Mouse (Mus musculus) frontal cortex, adult (tissue): ENCODE data around the gene Rhbdf1.

Experiments
- ATAC-seq: cut with Nextera tagmentation; 2 replicates; pipeline ENCODE4 v1.9.2; 2017; ENCODE audit warnings: mild to moderate bottlenecking, moderate library complexity, mixed read lengths; ENCODE audit not compliant: low TSS enrichment

The Rhbdf1 gene

DNA sequence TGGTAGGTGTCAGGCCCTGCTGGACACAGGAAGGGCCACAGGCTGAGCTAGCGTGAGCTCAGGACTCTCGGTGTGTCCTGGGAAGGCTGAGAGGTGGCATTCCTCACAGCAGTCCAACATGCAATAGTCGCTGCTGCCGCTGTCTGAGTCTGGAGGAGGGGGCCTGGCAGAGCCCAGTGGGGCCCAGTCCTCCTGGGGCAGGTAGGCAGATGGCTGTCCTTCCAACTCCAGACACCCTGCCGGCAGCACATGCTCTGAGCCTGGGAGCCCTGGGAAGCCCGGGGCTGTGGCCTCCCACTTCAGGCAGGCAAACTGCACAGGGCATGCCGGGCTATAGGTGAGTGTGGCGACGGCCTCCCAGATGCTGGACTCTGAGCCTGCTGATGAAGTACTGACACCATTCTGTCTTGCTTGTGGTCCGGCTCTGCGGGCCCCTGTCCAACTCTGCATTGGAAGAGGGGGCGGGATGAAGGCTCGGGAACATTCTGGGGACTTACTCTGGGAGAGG lies 31.4 kb downstream of the Rhbdf1 start:
- ATAC-seq, result no peak

DNA sequence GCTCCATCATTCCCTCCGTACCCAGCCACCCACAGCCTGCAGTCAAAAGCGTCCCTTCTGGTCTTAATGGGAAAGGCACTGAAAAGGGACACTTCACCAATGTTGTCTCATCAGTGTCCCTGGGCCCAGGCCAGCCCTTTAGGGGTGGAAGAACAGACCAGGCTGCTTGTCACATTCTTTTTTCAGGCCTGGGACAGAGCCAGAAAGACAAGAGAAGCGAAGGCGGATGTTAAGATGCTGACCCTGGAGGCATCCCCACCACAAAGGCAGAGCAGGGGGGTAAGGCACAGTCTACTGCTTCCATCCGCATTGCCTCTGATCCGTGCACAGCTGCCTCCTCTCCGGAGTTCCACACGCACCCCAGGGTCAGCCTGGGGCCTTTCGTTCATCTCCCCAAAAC lies 32.0 kb downstream of the Rhbdf1 start:
- no peak for ATAC-seq

DNA sequence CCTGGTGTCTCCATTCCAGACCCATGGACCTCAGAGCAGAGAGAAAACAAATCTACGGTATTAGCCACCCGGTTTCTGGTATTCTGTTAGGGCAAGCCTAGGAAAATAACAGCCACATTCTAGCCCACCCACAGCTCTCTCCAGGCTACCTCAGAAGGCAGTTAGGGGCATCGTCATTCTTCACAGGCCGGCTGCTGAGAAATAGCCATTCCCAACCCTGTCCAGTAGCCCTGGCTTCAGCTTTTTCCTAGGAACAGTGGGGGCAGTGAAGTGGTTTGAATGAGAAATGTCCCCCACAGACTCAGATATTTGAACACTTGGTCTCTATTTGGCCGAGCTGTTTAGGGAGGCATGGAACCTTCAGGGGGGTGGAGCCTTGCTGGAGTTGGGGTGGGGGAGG lies 32.7 kb downstream of the Rhbdf1 start:
- ATAC-seq, result no peak

GRCm38 (mm10) chr11:32188881-32189280 lies 33.2 kb downstream of the Rhbdf1 start:
- ATAC-seq, result no peak

- ATAC-seq, result no peak
Observed at GRCm38 (mm10) chr11:32187256-32187655, 34.8 kb downstream of the Rhbdf1 start.

DNA sequence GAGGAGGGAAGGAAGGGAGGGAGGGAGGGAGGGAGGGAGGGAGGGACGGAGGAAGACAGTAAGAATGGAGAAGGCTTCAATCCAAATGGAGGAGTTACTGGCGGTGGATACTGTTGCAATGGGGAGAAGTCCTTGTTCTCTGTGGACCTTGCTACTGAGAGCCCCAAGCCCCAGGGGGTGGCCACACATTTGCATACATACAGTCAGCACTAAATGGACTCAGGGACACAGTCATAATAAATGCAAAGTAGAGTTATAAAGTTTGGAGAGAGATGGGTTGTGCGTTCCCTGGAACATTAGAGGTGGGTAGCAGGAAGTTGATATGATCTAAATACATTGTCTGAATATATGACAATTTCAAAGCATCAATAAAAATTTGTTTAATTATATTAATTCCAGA lies 36.1 kb downstream of the Rhbdf1 start:
- no peak for ATAC-seq

GRCm38 (mm10) chr11:32184469-32184868 lies 37.6 kb downstream of the Rhbdf1 start:
- ATAC-seq, result no peak

- peak; percentile 81 for ATAC-seq
Observed at GRCm38 (mm10) chr11:32181973-32182868, 39.9 kb downstream of the Rhbdf1 start.

DNA sequence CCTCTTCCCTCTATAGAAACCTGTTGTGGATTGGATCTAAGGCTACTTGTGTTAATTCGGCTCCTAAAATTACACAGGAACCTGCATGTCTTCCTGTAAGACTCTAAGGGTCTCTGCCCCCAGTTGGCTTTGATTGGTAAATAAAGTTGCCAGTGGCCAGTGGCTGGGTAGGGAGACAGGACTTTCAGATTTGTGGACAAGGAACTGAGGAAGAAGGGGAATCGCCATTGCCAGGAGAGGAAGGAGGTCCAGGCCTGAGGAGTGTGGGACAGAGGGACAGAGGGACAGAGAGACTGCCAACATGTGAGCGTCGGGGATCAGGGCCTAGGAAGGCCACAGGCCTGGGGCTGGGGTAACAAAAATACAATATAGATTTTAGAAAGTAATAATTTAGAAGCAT lies 40.9 kb downstream of the Rhbdf1 start:
- no peak for ATAC-seq

- ATAC-seq, result no peak
Observed at GRCm38 (mm10) chr11:32178506-32178905, 43.6 kb downstream of the Rhbdf1 start.

- no peak for ATAC-seq
Observed at GRCm38 (mm10) chr11:32166683-32167082, 55.4 kb downstream of the Rhbdf1 start.

- ATAC-seq, result peak; percentile 85
Observed at GRCm38 (mm10) chr11:32161922-32162804, 59.9 kb downstream of the Rhbdf1 start.

DNA sequence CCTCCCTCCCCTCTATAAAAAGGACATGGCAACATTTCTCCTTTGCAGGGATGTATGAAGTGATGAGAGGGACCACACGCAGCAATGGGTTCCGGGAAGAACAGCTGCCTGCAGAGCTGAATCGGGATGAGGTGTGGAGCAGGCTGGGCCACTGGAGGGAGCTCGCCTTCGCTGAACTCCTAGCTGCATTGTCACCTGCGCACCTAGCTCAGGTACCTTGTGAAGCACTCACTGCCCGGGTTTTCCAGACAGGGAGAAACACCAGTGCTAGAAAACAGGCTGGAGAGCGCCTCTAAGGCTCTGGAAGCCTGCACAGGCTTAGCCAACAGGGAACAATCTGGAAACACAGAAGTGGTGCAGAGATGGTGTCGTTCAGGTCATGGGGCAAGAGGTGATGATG lies 60.6 kb downstream of the Rhbdf1 start:
- peak; percentile 42 for ATAC-seq

DNA sequence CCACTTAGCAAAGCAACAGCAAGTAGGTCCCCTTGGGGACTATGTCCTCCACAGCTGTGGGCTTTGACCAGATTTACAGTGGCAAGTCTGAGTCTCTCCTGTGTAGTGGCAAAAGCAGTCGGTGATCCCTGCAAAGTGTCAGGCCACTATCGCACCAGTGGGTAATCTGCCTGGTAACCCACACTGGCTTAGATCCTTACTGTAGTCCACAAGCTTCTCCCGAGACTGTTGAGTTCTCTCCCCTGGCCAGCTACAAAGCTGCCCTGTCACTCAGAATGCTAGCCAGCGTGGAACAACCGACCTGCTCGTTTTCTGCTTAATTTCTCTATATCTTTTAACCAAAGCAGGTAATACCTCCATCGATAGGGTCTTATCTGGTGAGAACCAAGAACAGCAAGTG lies 61.8 kb downstream of the Rhbdf1 start:
- ATAC-seq, result no peak
